Mouse (Mus musculus): ENCODE measurements around the gene Mov10.

- TF ChIP-seq CTCF (IDR thresholded peaks at IDR 0.05; ENCODE audit: low read depth, low read length) = no peak
- no peak for TF ChIP-seq GATA1 (IDR thresholded peaks at IDR 0.05; ENCODE audit: borderline replicate concordance, low read length)
- no peak for TF ChIP-seq POLR2AphosphoS5 (IDR thresholded peaks at IDR 0.05; ENCODE audit: insufficient replicate concordance, low read depth, low read length)
Observed at GRCm38 (mm10) chr3:104767141-104767540, 51.2 kb downstream of the Mov10 start.
